Mouse (Mus musculus): ENCODE results near the gene Sh3pxd2b.

GRCm38 (mm10) chr11:32407863-32408262 lies 60.2 kb downstream of the Sh3pxd2b start:
- TF ChIP-seq CTCF (IDR thresholded peaks at IDR 0.05; ENCODE audit: low read depth) (no peak), EP300 (IDR thresholded peaks at IDR 0.05; ENCODE audit: low read depth) (no peak)

All from heart, postnatal 0 days (tissue).